Mouse (Mus musculus) cortical plate, adult 2 months (tissue): ENCODE data around the gene Xylt1. TPM values are rescaled to one million over a fixed set of nuclear protein-coding genes. Genes with fewer than 3 reads are reported as not detected.

Experiments
- H3K27ac ChIP-seq: fragments of 200-500 bp; 2 replicates; pipeline ENCODE4 v1.5.1; 2012; ENCODE audit warnings: low read length, control low read depth, inconsistent platforms; ENCODE audit not compliant: insufficient read depth
- H3K4me1 ChIP-seq: fragments of 200-500 bp; 2 replicates; pipeline ENCODE4 v1.6.1; 2011; ENCODE audit warnings: low read length; ENCODE audit not compliant: control insufficient read depth, insufficient read depth
- H3K4me3 ChIP-seq: fragments of 200-500 bp; 2 replicates; pipeline ENCODE4 v1.5.1; 2011; ENCODE audit warnings: mild to moderate bottlenecking, low read length, control low read depth; ENCODE audit not compliant: insufficient read depth
- CTCF ChIP-seq: fragments of 200-500 bp; IDR thresholded peaks from 2 replicates; pipeline ENCODE4 v1.5.1; 2011; ENCODE audit warnings: mild to moderate bottlenecking, control low read depth, low read length; ENCODE audit not compliant: insufficient read depth; ENCODE audit errors: extremely low read depth
- POLR2A ChIP-seq: fragments of 200-500 bp; IDR thresholded peaks from 2 replicates; pipeline ENCODE4 v1.6.1; 2011; ENCODE audit warnings: mild to moderate bottlenecking, low read length, control low read depth; ENCODE audit not compliant: insufficient read depth; ENCODE audit errors: extremely low read depth
- polyA plus RNA-seq: library from polyadenylated mRNA; depleted of rRNA; stranded (reverse); fragments of >200 nt; gene quantifications from 2 replicates; pipeline ENCODE4 v1.2.3, GENCODE M21; 2012

Xylt1 gene
- polyA plus RNA-seq, 1 experiment = 18.4 TPM

- Histone ChIP-seq H3K4me3 (no peak overlapping the region), H3K4me1 (peaks cover 20% of the 10 kb centered on the region), H3K27ac (no peak overlapping the region)
- no peak for TF ChIP-seq CTCF
Observed at GRCm38 (mm10) chr7:117429895-117430294, 49.1 kb downstream of the Xylt1 start.

- Histone ChIP-seq H3K4me3 (no peak overlapping the region), H3K4me1 (peaks cover 20% of the 10 kb centered on the region), H3K27ac (no peak overlapping the region)
- TF ChIP-seq POLR2A (no peak), CTCF (no peak)
Observed at GRCm38 (mm10) chr7:117430361-117430935, 49.7 kb downstream of the Xylt1 start.

GRCm38 (mm10) chr7:117433641-117434040, 52.9 kb downstream of the Xylt1 start:
- Histone ChIP-seq H3K4me1 (peaks cover 22% of the 10 kb centered on the region), H3K4me3 (no peak overlapping the region), H3K27ac (no peak overlapping the region; the same call in 1 of the 2 replicates)
- TF ChIP-seq CTCF (no peak), POLR2A (no peak)

GRCm38 (mm10) chr7:117435091-117435490, 54.3 kb downstream of the Xylt1 start:
- H3K4me1 ChIP-seq = peaks cover 25% of the 10 kb centered on the region
- 0 out of 2 replicates have a peak overlapping the region, but pooled peaks have one; percentile 31 for H3K27ac ChIP-seq
- TF ChIP-seq POLR2A (no peak), CTCF (no peak)
- no peak overlapping the region for H3K4me3 ChIP-seq

GRCm38 (mm10) chr7:117435730-117436441, 55.1 kb downstream of the Xylt1 start:
- peaks cover 25% of the 10 kb centered on the region for H3K4me1 ChIP-seq
- TF ChIP-seq POLR2A (no peak), CTCF (no peak)
- no peak overlapping the region for H3K27ac ChIP-seq
- no peak overlapping the region for H3K4me3 ChIP-seq

GRCm38 (mm10) chr7:117436892-117437291, 56.1 kb downstream of the Xylt1 start:
- no peak overlapping the region for H3K4me3 ChIP-seq
- peaks cover 27% of the 10 kb centered on the region for H3K4me1 ChIP-seq
- no peak overlapping the region for H3K27ac ChIP-seq
- no peak for TF ChIP-seq POLR2A
- TF ChIP-seq CTCF = no peak

GRCm38 (mm10) chr7:117440994-117441393, 60.2 kb downstream of the Xylt1 start:
- Histone ChIP-seq H3K27ac (no peak overlapping the region), H3K4me3 (no peak overlapping the region), H3K4me1 (peaks cover 8% of the 10 kb centered on the region)
- TF ChIP-seq POLR2A (no peak), CTCF (no peak)

- no peak for TF ChIP-seq CTCF
- TF ChIP-seq POLR2A = no peak
- H3K27ac ChIP-seq = no peak overlapping the region
- H3K4me3 ChIP-seq = no peak overlapping the region
Observed at GRCm38 (mm10) chr7:117442639-117443038, 61.9 kb downstream of the Xylt1 start.

GRCm38 (mm10) chr7:117443215-117443614, 62.4 kb downstream of the Xylt1 start:
- TF ChIP-seq POLR2A (no peak), CTCF (no peak)
- peaks cover 6% of the 10 kb centered on the region for H3K4me1 ChIP-seq
- H3K4me3 ChIP-seq = no peak overlapping the region
- H3K27ac ChIP-seq = no peak overlapping the region

More at GRCm38 (mm10) chr7:117442639-117443038, 61.9 kb downstream of the Xylt1 start:
- peaks cover 6% of the 10 kb centered on the region for H3K4me1 ChIP-seq

GRCm38 (mm10) chr7:117445471-117445870, 64.7 kb downstream of the Xylt1 start:
- TF ChIP-seq CTCF (no peak), POLR2A (no peak)
- no peak overlapping the region for H3K27ac ChIP-seq

More at GRCm38 (mm10) chr7:117445471-117445870, 64.7 kb downstream of the Xylt1 start:
- H3K4me1 ChIP-seq = peaks cover 2% of the 10 kb centered on the region
- H3K4me3 ChIP-seq = no peak overlapping the region
